Mouse (Mus musculus): ENCODE data around the gene Sox1. TPM values are rescaled to one million over a fixed set of nuclear protein-coding genes. Genes with fewer than 3 reads are reported as not detected.

The Sox1 gene
- polyA plus RNA-seq, 1 experiment from 2014 or later, result not detected

GRCm38 (mm10) chr8:12445258-12445657, 50.2 kb downstream of the Sox1 start:
- no peaks in the 10 kb centered on the region for H3K4me1 ChIP-seq (replicated peaks; ENCODE audit: control insufficient read depth, insufficient read depth, low read length)
- no peak overlapping the region for H3K4me2 ChIP-seq (ENCODE audit: low read depth, low read length)
- H3K4me3 ChIP-seq (ENCODE audit: low read length), result no peak overlapping the region
- no peaks in the 10 kb centered on the region for H3K36me3 ChIP-seq (ENCODE audit: control insufficient read depth, insufficient read depth, low read length)
- ATAC-seq (ENCODE audit: low read depth), result no peak
- H3K27ac ChIP-seq (ENCODE audit: low read length), result no peak overlapping the region
- H3K9me3 ChIP-seq (ENCODE audit: control insufficient read depth, low read length), result no peaks in the 10 kb centered on the region
- WGBS, result 46% methylated on average over 2 of the region's 2 CpGs
- H3K9ac ChIP-seq (ENCODE audit: low read length), result no peak overlapping the region
- peaks cover 32% of the 10 kb centered on the region for H3K27me3 ChIP-seq (ENCODE audit: control insufficient read depth, insufficient read depth, low read depth, low read length)

DNA sequence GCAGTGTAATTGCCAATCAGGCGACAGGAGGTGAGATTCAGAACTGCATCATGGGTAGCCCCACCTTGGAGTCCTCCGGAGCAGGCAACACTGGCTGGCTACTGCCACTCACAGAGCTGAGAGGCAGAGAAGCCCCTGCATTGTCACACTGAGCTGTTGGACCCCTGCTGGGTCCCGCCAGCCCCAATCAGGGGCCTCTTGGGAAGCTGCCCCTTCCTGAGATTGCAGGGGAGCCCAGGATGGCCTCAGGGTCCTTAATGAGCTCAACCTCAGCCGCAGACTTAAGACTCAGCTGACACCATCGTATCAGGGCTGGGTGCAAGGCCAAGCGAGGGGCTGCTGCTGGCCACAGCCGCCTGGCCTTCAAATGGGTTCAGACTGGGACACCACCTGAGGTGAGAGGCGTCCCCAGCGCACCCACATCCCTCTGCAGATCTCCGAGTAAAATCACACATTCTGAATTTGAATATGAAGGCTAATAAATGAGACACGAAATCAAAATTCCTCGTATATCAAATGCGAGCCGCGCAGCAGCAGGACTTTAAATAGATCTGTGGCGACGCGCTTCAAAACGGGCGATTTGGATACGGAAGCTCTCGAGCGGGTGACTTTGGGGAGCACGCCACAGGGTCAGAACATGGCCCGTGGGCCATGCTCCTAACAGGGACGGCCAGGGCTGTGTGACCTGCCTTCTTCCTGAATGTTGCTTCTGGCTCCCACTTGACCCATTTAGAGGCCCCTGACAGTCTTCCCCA, 51.0 kb downstream of the Sox1 start:
- 1% methylated on average over 26 of the region's 26 CpGs for WGBS
- Histone ChIP-seq H3K4me1 (replicated peaks; ENCODE audit: control insufficient read depth, insufficient read depth, low read length) (no peaks in the 10 kb centered on the region), H3K4me2 (ENCODE audit: low read depth, low read length) (no peak overlapping the region), H3K9ac (ENCODE audit: low read length) (no peak overlapping the region), H3K4me3 (ENCODE audit: low read length) (no peak overlapping the region), H3K27ac (ENCODE audit: low read length) (no peak overlapping the region), H3K9me3 (ENCODE audit: control insufficient read depth, low read length) (no peaks in the 10 kb centered on the region), H3K36me3 (ENCODE audit: control insufficient read depth, insufficient read depth, low read length) (no peaks in the 10 kb centered on the region), H3K27me3 (ENCODE audit: control insufficient read depth, insufficient read depth, low read depth, low read length) (peaks cover 32% of the 10 kb centered on the region)
- ATAC-seq (ENCODE audit: low read depth), result no peak

Small RNA genes within 50 kb of the gene (microRNA-seq; reads per million reads assigned to microRNA genes)
- gene Gm25239, result not detected

Other genes starting within 250 kb of the Sox1 start
- not detected in 2 replicates for gene A230072I06Rik, start 116.5 kb upstream of the Sox1 start, polyA plus RNA-seq (2015; fragmentation: Nextera tagmentation; extraction: Ambion mirVana)
- not detected in 2 replicates for gene Spaca7, start 177.7 kb downstream of the Sox1 start, polyA plus RNA-seq (2015; fragmentation: Nextera tagmentation; extraction: Ambion mirVana)